Mouse (Mus musculus) testis, adult 2 months (tissue): ENCODE data around the gene Naga.

Experiments
- CTCF ChIP-seq: fragments of 200-500 bp; IDR thresholded peaks from 2 replicates; pipeline ENCODE4 v1.5.1; 2012; ENCODE audit warnings: low read depth, mild to moderate bottlenecking, inconsistent platforms, low read length, moderate library complexity; ENCODE audit not compliant: control insufficient read depth, insufficient read depth, insufficient replicate concordance
- POLR2A ChIP-seq: fragments of 200-500 bp; IDR thresholded peaks from 2 replicates; pipeline ENCODE4 v1.6.1; 2012; ENCODE audit warnings: low read depth, mild to moderate bottlenecking, inconsistent platforms, low read length, moderate library complexity; ENCODE audit not compliant: control insufficient read depth

GRCm38 (mm10) chr15:82350349-82350748 is 11.6 kb upstream of the Naga start:
- TF ChIP-seq CTCF (no peak), POLR2A (no peak)
